7 mouse cellular contexts compared by ENCODE assay signal in the genomic region with DNA sequence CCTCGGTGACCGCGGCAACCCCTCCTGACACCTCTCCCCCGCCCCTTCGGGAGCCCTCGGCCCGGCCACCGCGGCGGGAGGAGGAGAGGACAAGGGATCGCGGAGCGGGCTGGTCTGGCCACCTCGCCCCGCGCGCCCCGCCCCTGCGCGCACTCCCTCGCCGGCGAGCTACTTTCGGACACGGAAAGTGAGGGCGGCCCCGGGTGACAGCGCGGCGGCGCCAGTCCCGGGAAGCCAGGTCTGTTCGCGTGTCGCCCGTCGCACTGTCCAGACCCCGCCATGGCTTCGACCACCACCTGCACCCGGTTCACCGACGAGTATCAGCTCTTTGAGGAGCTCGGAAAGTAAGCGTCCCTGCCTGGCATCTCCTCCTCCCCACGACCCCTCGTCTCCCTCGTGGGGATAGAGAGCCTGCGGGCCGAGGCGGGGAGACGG. TPM values are rescaled to one million over a fixed set of nuclear protein-coding genes. Genes with fewer than 3 reads are reported as not detected.
DNase-seq lines count a peak whose midpoint lies in the region; ATAC-seq and TF ChIP-seq lines count a peak whose summit lies in the region.

No protein-coding gene starts in this region.

- H3K36me3 ChIP-seq in embryonic facial prominence, embryonic 13.5 days: peaks cover 3% of the 10 kb centered on the region; the same call in 1 of the 2 replicates
- peaks cover 16% of the 10 kb centered on the region for H3K36me3 ChIP-seq in heart, embryonic 10.5 days
- no peaks in the 10 kb centered on the region for H3K36me3 ChIP-seq in kidney, postnatal 0 days (ENCODE audit: insufficient read depth, low read length)
- H3K36me3 ChIP-seq in liver, embryonic 14.5 days (replicated peaks; ENCODE audit: control insufficient read depth, insufficient read depth, low read depth): no peaks in the 10 kb centered on the region
- no peaks in the 10 kb centered on the region for H3K36me3 ChIP-seq in stomach, embryonic 15.5 days

- H3K4me3 ChIP-seq in embryonic facial prominence, embryonic 13.5 days: peak overlapping the region; percentile 88
- H3K4me3 ChIP-seq in heart, embryonic 10.5 days: peak overlapping the region; percentile 84
- peak overlapping the region; percentile 90 for H3K4me3 ChIP-seq in kidney, postnatal 0 days (replicated peaks; ENCODE audit: low read depth, low read length)
- peak overlapping the region; percentile 64 for H3K4me3 ChIP-seq in liver, embryonic 14.5 days (ENCODE audit: insufficient read depth in 1 of 2, low read depth in 2 of 2, low read length in 2 of 2)
- H3K4me3 ChIP-seq in stomach, embryonic 15.5 days (replicated peaks): peak overlapping the region; percentile 80

- peak overlapping the region; percentile 98 for H3K27ac ChIP-seq in embryonic facial prominence, embryonic 13.5 days
- peak overlapping the region; percentile 97 for H3K27ac ChIP-seq in heart, embryonic 10.5 days
- peak overlapping the region; percentile 100 for H3K27ac ChIP-seq in kidney, postnatal 0 days
- no peak overlapping the region for H3K27ac ChIP-seq in liver, embryonic 14.5 days
- H3K27ac ChIP-seq in stomach, embryonic 15.5 days: peak overlapping the region; percentile 99

- peaks cover 2% of the 10 kb centered on the region; the same call in 1 of the 2 replicates for H3K4me1 ChIP-seq in embryonic facial prominence, embryonic 13.5 days
- 0 out of 2 replicates have a peak, but pooled peaks cover 3% of the 10 kb centered on the region for H3K4me1 ChIP-seq in heart, embryonic 10.5 days
- 0 out of 2 replicates have a peak, but pooled peaks cover 3% of the 10 kb centered on the region for H3K4me1 ChIP-seq in kidney, postnatal 0 days (replicated peaks; ENCODE audit: insufficient read depth, low read length)
- H3K4me1 ChIP-seq in liver, embryonic 14.5 days (replicated peaks; ENCODE audit: control insufficient read depth in 2 of 2, insufficient read depth in 2 of 2, low read length in 1 of 2): 0 out of 4 replicates have a peak, but pooled peaks cover 0 to 2% of the 10 kb centered on the region in 2 experiments
- H3K4me1 ChIP-seq in stomach, embryonic 15.5 days: no peaks in the 10 kb centered on the region

- DNase-seq in adrenal gland, postnatal 10 days: peak; percentile 90
- peak; percentile 91 for DNase-seq in heart, embryonic 10.5 days (ENCODE audit: low spot score)
- peak; percentile 82 for DNase-seq in kidney, postnatal 0 days (ENCODE audit: low spot score)
- DNase-seq in liver, embryonic 14.5 days (ENCODE audit: low read depth in 3 of 3, low spot score in 3 of 3): peak in 1 of 3 experiments; percentile 10
- DNase-seq in natural killer cell, adult 2 months (ENCODE audit: low spot score in 2 of 2): peak; percentile 54 to 57

- under 1% methylated on average over 40 of the region's 51 CpGs for WGBS in embryonic facial prominence, embryonic 13.5 days
- WGBS in heart, embryonic 10.5 days: 1% methylated on average over 49 of the region's 51 CpGs
- 1% methylated on average over 48 of the region's 51 CpGs for WGBS in kidney, postnatal 0 days
- 1% methylated on average over 39 of the region's 51 CpGs for WGBS in liver, embryonic 14.5 days (ENCODE audit: insufficient replicate concordance)
- under 1% methylated on average over 43 of the region's 51 CpGs for WGBS in stomach, embryonic 15.5 days

- ATAC-seq in embryonic facial prominence, embryonic 13.5 days (ENCODE audit: insufficient number of reproducible peaks, insufficient read depth, low FRiP score, low TSS enrichment, low read depth): peak; percentile 60
- peak; percentile 79 for ATAC-seq in kidney, postnatal 0 days (replicated peaks; ENCODE audit: low FRiP score, low read depth)
- peak; percentile 63 for ATAC-seq in liver, embryonic 14.5 days (ENCODE audit: insufficient read depth)
- ATAC-seq in stomach, embryonic 15.5 days (ENCODE audit: insufficient read depth, low FRiP score, low read depth): peak; percentile 72

- peak overlapping the region; percentile 89 for H3K4me2 ChIP-seq in embryonic facial prominence, embryonic 13.5 days
- H3K4me2 ChIP-seq in kidney, postnatal 0 days (ENCODE audit: low read length): peak overlapping the region; percentile 98
- peak overlapping the region; percentile 80 for H3K4me2 ChIP-seq in liver, embryonic 14.5 days (ENCODE audit: low read depth)
- H3K4me2 ChIP-seq in stomach, embryonic 15.5 days: peak overlapping the region; percentile 85

- peaks cover 4% of the 10 kb centered on the region; the same call in 1 of the 2 replicates for H3K9me3 ChIP-seq in embryonic facial prominence, embryonic 13.5 days
- H3K9me3 ChIP-seq in heart, embryonic 10.5 days: no peaks in the 10 kb centered on the region
- no peaks in the 10 kb centered on the region for H3K9me3 ChIP-seq in kidney, postnatal 0 days (replicated peaks; ENCODE audit: low read length)
- H3K9me3 ChIP-seq in liver, embryonic 14.5 days (ENCODE audit: control insufficient read depth, low read length): no peaks in the 10 kb centered on the region
- no peaks in the 10 kb centered on the region for H3K9me3 ChIP-seq in stomach, embryonic 15.5 days

- no peaks in the 10 kb centered on the region for H3K27me3 ChIP-seq in embryonic facial prominence, embryonic 13.5 days
- no peaks in the 10 kb centered on the region for H3K27me3 ChIP-seq in heart, embryonic 10.5 days (ENCODE audit: insufficient read depth, poor library complexity, severe bottlenecking)
- H3K27me3 ChIP-seq in kidney, postnatal 0 days (ENCODE audit: insufficient read depth, low read length): no peaks in the 10 kb centered on the region
- H3K27me3 ChIP-seq in liver, embryonic 14.5 days (ENCODE audit: control insufficient read depth, insufficient read depth, low read length): peaks cover 17% of the 10 kb centered on the region
- H3K27me3 ChIP-seq in stomach, embryonic 15.5 days (replicated peaks): no peaks in the 10 kb centered on the region

- TF ChIP-seq EP300 in liver, embryonic 14.5 days (IDR thresholded peaks at IDR 0.05; ENCODE audit: low read depth): no peak

- no peak for TF ChIP-seq CTCF in kidney, postnatal 0 days (IDR thresholded peaks at IDR 0.05; ENCODE audit: low read depth)
- no peak for TF ChIP-seq CTCF in liver, embryonic 14.5 days (IDR thresholded peaks at IDR 0.05; ENCODE audit: low read depth)

- H3K9ac ChIP-seq in embryonic facial prominence, embryonic 13.5 days: peak overlapping the region; percentile 89
- peak overlapping the region; percentile 90 for H3K9ac ChIP-seq in kidney, postnatal 0 days (ENCODE audit: low read depth, low read length)
- peak overlapping the region; percentile 9; the same call in 1 of the 2 replicates for H3K9ac ChIP-seq in liver, embryonic 14.5 days (replicated peaks)
- H3K9ac ChIP-seq in stomach, embryonic 15.5 days: peak overlapping the region; percentile 88

RNA-seq across cellular contexts. Expression of gene Camk2d, which starts 1.1 kb away (rescaled TPM):
- 10 to 100 TPM; 65.2 to 73.8 TPM for total RNA-seq in adrenal gland, postnatal 10 days (2021)
- 20.6 and 24.3 TPM in 2 replicates for polyA plus RNA-seq in embryonic facial prominence, embryonic 13.5 days (2015; fragmentation: Nextera tagmentation; extraction: Ambion mirVana)
- polyA plus RNA-seq in heart, embryonic 10.5 days (2016; fragmentation: Nextera tagmentation; extraction: Ambion mirVana): 58.0 and 93.6 TPM in 2 replicates
- 28.3 and 30.3 TPM in 2 replicates for polyA plus RNA-seq in kidney, postnatal 0 days (2015; fragmentation: Nextera tagmentation; extraction: Ambion mirVana)
- polyA plus RNA-seq in liver, embryonic 14.5 days (2012; rRNA removed): 1.8 and 2.2 TPM in 2 replicates
- 2.6 and 3.7 TPM in 2 replicates for polyA plus RNA-seq in liver, embryonic 14.5 days (2014; fragmentation: Nextera tagmentation; extraction: Ambion mirVana)
- polyA plus RNA-seq in stomach, embryonic 15.5 days (2015; fragmentation: Nextera tagmentation; extraction: Ambion mirVana): 37.7 and 39.4 TPM in 2 replicates

Comparison
In these comparisons a context has a peak if more than half of its experiments do, and no peak if none do; other contexts are left out.
1. H3K9ac ChIP-seq: peak in every context shown above with its lines; median percentile 90 in kidney, postnatal 0 days; 89 in embryonic facial prominence, embryonic 13.5 days; 88 in stomach, embryonic 15.5 days; 9 in liver, embryonic 14.5 days.